In genomic region chr17:75307070-75308011, GRCm38 (mm10) we compare ENCODE assay signal across 10 mouse cellular contexts.
DNase-seq lines count a peak whose midpoint lies in the region; ATAC-seq lines count a peak whose summit lies in the region.
"Had no signal": no experiment of that assay in that cellular context is flagged by ENCODE, and none has a peak within 500 bp of the region (broad histone marks: within the 10 kb centered on the region; RNA-seq: fewer than 3 reads in every experiment).

No protein-coding gene starts in this region.

- 0 out of 2 replicates have a peak, but pooled peaks cover 4% of the 10 kb centered on the region for H3K4me1 ChIP-seq in limb, embryonic 15.5 days
- 0 out of 2 replicates have a peak, but pooled peaks cover 4% of the 10 kb centered on the region for H3K4me1 ChIP-seq in stomach, embryonic 16.5 days (ENCODE audit: control insufficient read depth, insufficient read depth, low read length)

- peak overlapping the region; percentile 52 for H3K27ac ChIP-seq in limb, embryonic 15.5 days
- H3K27ac ChIP-seq in stomach, embryonic 16.5 days (ENCODE audit: low read length), result peak overlapping the region; percentile 34; the same call in 1 of the 2 replicates

- no peaks in the 10 kb centered on the region for H3K27me3 ChIP-seq in limb, embryonic 15.5 days
- no peaks in the 10 kb centered on the region for H3K27me3 ChIP-seq in stomach, embryonic 16.5 days (ENCODE audit: control insufficient read depth, insufficient read depth, low read length)

- H3K4me2 ChIP-seq in limb, embryonic 15.5 days, result no peak overlapping the region
- H3K4me2 ChIP-seq in stomach, embryonic 16.5 days (ENCODE audit: low read depth, low read length), result peak overlapping the region; percentile 33; the same call in 1 of the 2 replicates

- WGBS in limb, embryonic 15.5 days, result 46% methylated on average over 18 of the region's 18 CpGs
- 40% methylated on average over 18 of the region's 18 CpGs for WGBS in stomach, embryonic 16.5 days

- DNase-seq in heart, adult 18-20 months, result peak; percentile 14 to 27
- DNase-seq in heart, postnatal 4 days, result no peak
- DNase-seq in retina, postnatal 1 day, result peak; percentile 14
- no peak for DNase-seq in retina, embryonic 14.5 days (ENCODE audit: low spot score)
- no peak for DNase-seq in adrenal gland, adult 2 months
- DNase-seq in testis, postnatal 14 days (ENCODE audit: low spot score), result no peak
- DNase-seq: B cell, adult 2 months had no signal

- no peak overlapping the region for H3K9ac ChIP-seq in limb, embryonic 15.5 days
- peak overlapping the region; percentile 0; the same call in 1 of the 2 replicates for H3K9ac ChIP-seq in stomach, embryonic 16.5 days (ENCODE audit: low read length)

- no peak for ATAC-seq in limb, embryonic 15.5 days (ENCODE audit: insufficient number of reproducible peaks, low FRiP score, low TSS enrichment, low read depth)
- no peak for ATAC-seq in stomach, embryonic 16.5 days (ENCODE audit: insufficient read depth, low FRiP score)

- H3K9me3 ChIP-seq in limb, embryonic 15.5 days, result no peaks in the 10 kb centered on the region
- H3K9me3 ChIP-seq in stomach, embryonic 16.5 days (replicated peaks; ENCODE audit: control insufficient read depth, low read length), result no peaks in the 10 kb centered on the region

- H3K4me3 ChIP-seq in limb, embryonic 15.5 days, result no peak overlapping the region
- no peak overlapping the region for H3K4me3 ChIP-seq in stomach, embryonic 16.5 days (replicated peaks; ENCODE audit: low read length)
- H3K4me3 ChIP-seq: erythroblast, embryonic 14.5 days had no signal

- H3K36me3 ChIP-seq in limb, embryonic 15.5 days, result peaks cover 18% of the 10 kb centered on the region; the same call in 1 of the 2 replicates
- H3K36me3 ChIP-seq in stomach, embryonic 16.5 days (ENCODE audit: control insufficient read depth, insufficient read depth, low read length), result peaks cover 5% of the 10 kb centered on the region; the same call in 1 of the 2 replicates

Comparison
In these comparisons a context has a peak if more than half of its experiments do, and no peak if none do; other contexts are left out.
1. DNase-seq: peak in heart, adult 18-20 months (2 of 2) and retina, postnatal 1 day (single experiment); none in heart, postnatal 4 days (single experiment), retina, embryonic 14.5 days (single experiment), adrenal gland, adult 2 months (single experiment) and testis, postnatal 14 days (single experiment).